Mouse (Mus musculus): Measurements from ENCODE around the gene Hepacam.

GRCm38 (mm10) chr9:37368860-37369259 is 1.7 kb downstream of the Hepacam start:
- TF ChIP-seq MAFK (IDR thresholded peaks at IDR 0.05; ENCODE audit: insufficient read depth, low read depth, low read length) (no peak), HCFC1 (IDR thresholded peaks at IDR 0.05; ENCODE audit: borderline replicate concordance, insufficient read depth, low read length) (no peak), ZNF384 (IDR thresholded peaks at IDR 0.05; ENCODE audit: low read depth, low read length) (no peak), CHD2 (IDR thresholded peaks at IDR 0.05; ENCODE audit: low read depth, low read length) (no peak), ZC3H11A (IDR thresholded peaks at IDR 0.05; ENCODE audit: borderline replicate concordance, low read depth, low read length) (no peak)
